Mouse (Mus musculus): ENCODE measurements around the gene Edc3. TPM values are rescaled to one million over a fixed set of nuclear protein-coding genes. Genes with fewer than 3 reads are reported as not detected.

The Edc3 gene
- polyA plus RNA-seq, 1 experiment from 2014 or later: 41.1 TPM

GRCm38 (mm10) chr9:57789733-57790132 is 81.4 kb downstream of the Edc3 start:
- Histone ChIP-seq H3K27me3 (no peaks in the 10 kb centered on the region), H3K4me2 (replicated peaks) (no peak overlapping the region), H3K4me3 (no peak overlapping the region), H3K4me1 (no peaks in the 10 kb centered on the region), H3K9ac (replicated peaks) (no peak overlapping the region), H3K9me3 (no peaks in the 10 kb centered on the region), H3K36me3 (peaks cover 56% of the 10 kb centered on the region), H3K27ac (replicated peaks) (no peak overlapping the region)
- no peak for ATAC-seq (ENCODE audit: low FRiP score, low read depth)
- WGBS: 87% methylated on average over 3 of the region's 3 CpGs

GRCm38 (mm10) chr9:57797456-57797855 is 89.1 kb downstream of the Edc3 start:
- no peak overlapping the region for H3K4me2 ChIP-seq (replicated peaks)
- H3K4me1 ChIP-seq: peaks cover 16% of the 10 kb centered on the region
- WGBS: 96% methylated on average over 8 of the region's 8 CpGs
- peaks cover 69% of the 10 kb centered on the region for H3K36me3 ChIP-seq
- H3K27ac ChIP-seq (replicated peaks): no peak overlapping the region
- no peaks in the 10 kb centered on the region for H3K27me3 ChIP-seq
- ATAC-seq (ENCODE audit: low FRiP score, low read depth): no peak
- H3K9ac ChIP-seq (replicated peaks): no peak overlapping the region
- H3K4me3 ChIP-seq: no peak overlapping the region
- H3K9me3 ChIP-seq: no peaks in the 10 kb centered on the region

DNA sequence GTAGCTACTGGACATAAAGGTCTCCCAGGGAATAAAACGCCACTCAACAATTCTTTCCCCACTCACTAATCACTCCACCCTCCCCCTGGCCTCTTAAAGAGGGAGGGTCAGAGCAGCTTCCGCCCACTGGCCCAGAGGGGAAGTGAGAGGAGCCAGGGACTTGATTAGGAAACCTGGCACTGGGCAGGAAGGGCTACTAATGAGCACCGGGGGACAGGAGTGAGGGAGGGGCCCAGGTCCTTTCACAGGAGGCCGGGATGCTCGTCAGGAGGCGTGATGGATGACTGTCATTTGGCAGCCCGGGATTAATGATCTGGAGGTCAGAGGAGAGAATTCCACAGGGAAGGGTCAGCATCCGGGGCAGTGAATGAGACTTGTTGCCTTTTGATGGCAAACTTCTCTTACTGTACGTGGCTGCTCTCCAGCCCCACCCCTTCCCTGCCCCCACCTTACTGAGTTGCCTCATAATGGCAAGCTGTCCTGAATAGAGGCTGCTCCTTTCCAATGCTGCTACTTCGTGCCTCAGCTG is 90.4 kb downstream of the Edc3 start:
- H3K4me1 ChIP-seq: peaks cover 26% of the 10 kb centered on the region
- H3K27me3 ChIP-seq: no peaks in the 10 kb centered on the region
- H3K4me3 ChIP-seq: no peak overlapping the region
- H3K36me3 ChIP-seq: peaks cover 55% of the 10 kb centered on the region
- 29% methylated on average over 10 of the region's 10 CpGs for WGBS
- no peaks in the 10 kb centered on the region for H3K9me3 ChIP-seq
- 0 out of 2 replicates have a peak, but pooled peaks have one; percentile 23 for ATAC-seq (ENCODE audit: low FRiP score, low read depth)
- H3K4me2 ChIP-seq (replicated peaks): no peak overlapping the region
- no peak overlapping the region; the same call in 1 of the 2 replicates for H3K27ac ChIP-seq (replicated peaks)
- H3K9ac ChIP-seq (replicated peaks): no peak overlapping the region

DNA sequence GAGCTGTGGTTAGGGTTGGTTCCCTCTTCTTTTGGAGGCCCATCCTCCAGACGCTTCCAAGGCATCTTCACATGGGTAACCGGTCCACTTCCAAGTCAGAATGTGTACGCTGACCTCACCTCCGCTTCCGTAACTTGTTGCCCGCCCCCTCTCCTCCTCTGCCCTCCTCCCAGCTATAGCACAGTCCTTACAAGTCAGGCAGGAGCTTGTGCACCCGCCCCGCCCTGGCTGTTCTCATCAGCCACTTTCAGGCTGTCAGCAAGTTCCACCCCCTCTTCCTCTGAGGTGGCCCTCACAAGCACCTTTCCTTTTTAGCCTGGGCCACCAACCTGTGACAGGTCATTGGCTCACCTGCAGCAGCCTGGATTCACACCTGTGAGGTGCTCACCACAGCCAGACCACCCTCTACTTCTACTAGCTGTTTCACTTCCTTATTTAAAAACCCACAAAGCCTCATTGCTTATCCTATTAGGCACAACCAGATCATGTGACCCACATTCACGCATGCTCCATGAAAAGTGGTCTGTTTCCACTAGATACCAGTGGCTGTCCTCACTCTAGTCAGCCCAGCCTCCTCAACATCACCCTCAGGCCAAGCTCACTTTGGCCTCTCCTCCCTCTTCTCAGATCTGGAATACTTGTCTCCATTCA is 92.1 kb downstream of the Edc3 start:
- Histone ChIP-seq H3K27me3 (no peaks in the 10 kb centered on the region), H3K4me2 (replicated peaks) (no peak overlapping the region), H3K9ac (replicated peaks) (no peak overlapping the region), H3K27ac (replicated peaks) (no peak overlapping the region), H3K4me1 (peaks cover 28% of the 10 kb centered on the region), H3K4me3 (no peak overlapping the region), H3K36me3 (peaks cover 41% of the 10 kb centered on the region), H3K9me3 (no peaks in the 10 kb centered on the region)
- ATAC-seq (ENCODE audit: low FRiP score, low read depth): no peak
- 88% methylated on average over 9 of the region's 9 CpGs for WGBS

Other genes with a start within 250 kb of the Edc3 start
- gene Scamp5, start 240.5 kb upstream of the Edc3 start, polyA plus RNA-seq (2016; fragmentation: Nextera tagmentation; extraction: Ambion mirVana): 48.6 and 49.8 TPM in 2 replicates
- gene Rpp25, start 204.5 kb upstream of the Edc3 start, polyA plus RNA-seq (2016; fragmentation: Nextera tagmentation; extraction: Ambion mirVana): 13.8 and 17.0 TPM in 2 replicates
- gene Cox5a, start 187.3 kb upstream of the Edc3 start, polyA plus RNA-seq (2016; fragmentation: Nextera tagmentation; extraction: Ambion mirVana): 705 and 706 TPM in 2 replicates
- gene Fam219b, start 171.0 kb upstream of the Edc3 start, polyA plus RNA-seq (2016; fragmentation: Nextera tagmentation; extraction: Ambion mirVana): 21.0 TPM in 2 replicates
- 65.7 and 67.3 TPM in 2 replicates for gene Mpi, start 155.8 kb upstream of the Edc3 start, polyA plus RNA-seq (2016; fragmentation: Nextera tagmentation; extraction: Ambion mirVana)
- gene Scamp2, start 147.6 kb upstream of the Edc3 start, polyA plus RNA-seq (2016; fragmentation: Nextera tagmentation; extraction: Ambion mirVana): 57.6 and 62.6 TPM in 2 replicates
- 21.6 and 22.9 TPM in 2 replicates for gene Ulk3, start 119.1 kb upstream of the Edc3 start, polyA plus RNA-seq (2016; fragmentation: Nextera tagmentation; extraction: Ambion mirVana)
- gene Cplx3, start 102.3 kb upstream of the Edc3 start, polyA plus RNA-seq (2016; fragmentation: Nextera tagmentation; extraction: Ambion mirVana): 3.7 and 4.8 TPM in 2 replicates
- 0.10 TPM in 1 of 2 replicates, not detected in the other for gene Lman1l, start 87.8 kb upstream of the Edc3 start, polyA plus RNA-seq (2016; fragmentation: Nextera tagmentation; extraction: Ambion mirVana)
- 35.3 and 40.0 TPM in 2 replicates for gene Csk, start 54.9 kb upstream of the Edc3 start, polyA plus RNA-seq (2016; fragmentation: Nextera tagmentation; extraction: Ambion mirVana)
- not detected in 2 replicates for gene Cyp1a2, start 24.8 kb upstream of the Edc3 start, polyA plus RNA-seq (2016; fragmentation: Nextera tagmentation; extraction: Ambion mirVana)
- gene Cyp1a1, start 20.6 kb upstream of the Edc3 start, polyA plus RNA-seq (2016; fragmentation: Nextera tagmentation; extraction: Ambion mirVana): not detected in 2 replicates
- 90.0 and 94.7 TPM in 2 replicates for gene Clk3, start 57.3 kb downstream of the Edc3 start, polyA plus RNA-seq (2016; fragmentation: Nextera tagmentation; extraction: Ambion mirVana)
- 23.1 and 28.1 TPM in 2 replicates for gene Arid3b, start 128.3 kb downstream of the Edc3 start, polyA plus RNA-seq (2016; fragmentation: Nextera tagmentation; extraction: Ambion mirVana)
- gene Ubl7, start 202.4 kb downstream of the Edc3 start, polyA plus RNA-seq (2016; fragmentation: Nextera tagmentation; extraction: Ambion mirVana): 135 and 144 TPM in 2 replicates
- 0.64 and 1.0 TPM in 2 replicates for gene Sema7a, start 231.6 kb downstream of the Edc3 start, polyA plus RNA-seq (2016; fragmentation: Nextera tagmentation; extraction: Ambion mirVana)

Measured in midbrain, embryonic 12.5 days (tissue).